Mouse (Mus musculus) ES-Bruce4 (cell line): Measurements from ENCODE around the gene Sox4.

Experiments
- CTCF ChIP-seq: IDR thresholded peaks from one replicate; pipeline ENCODE4 v1.8.1; 2011; ENCODE audit warnings: low read depth, low read length
- POLR2A ChIP-seq: IDR thresholded peaks from one replicate; pipeline ENCODE4 v1.8.1; 2011; ENCODE audit warnings: low read length; ENCODE audit not compliant: insufficient read depth

- TF ChIP-seq CTCF (no peak), POLR2A (no peak)
Measured at GRCm38 (mm10) chr13:28947740-28948441, 5.6 kb downstream of the Sox4 start.
